Mouse (Mus musculus) ES-E14 (cell line): Measurements from ENCODE around the gene Slc41a2. TPM values are rescaled to one million over a fixed set of nuclear protein-coding genes. Genes with fewer than 3 reads are reported as not detected.

ENCODE experiments used
- DNase-seq: peaks from one replicate; pipeline ENCODE4 v3.0.0-alpha.2; 2013; ENCODE audit warnings: low read depth, low spot score
- H3K27ac ChIP-seq: 2 replicates; pipeline ENCODE4 v1.5.1; 2012; ENCODE audit warnings: low read depth, mild to moderate bottlenecking, low read length, moderate library complexity, mixed read lengths; ENCODE audit not compliant: poor library complexity, insufficient read depth, severe bottlenecking
- H3K36me3 ChIP-seq: 2 replicates; pipeline ENCODE4 v1.6.1; 2012; ENCODE audit warnings: mild to moderate bottlenecking, low read length, moderate library complexity, mixed read lengths; ENCODE audit not compliant: control insufficient read depth, poor library complexity, insufficient read depth, severe bottlenecking
- H3K4me1 ChIP-seq, 2 experiments: fragments of 150-350 bp in 1 of 2; sonication (generic) in 1 of 2; 2 replicates each; pipeline ENCODE4 v1.6.1; 2012; ENCODE audit warnings: low read length in 2 of 2, mild to moderate bottlenecking in 1 of 2, mixed read lengths in 1 of 2; ENCODE audit not compliant: control insufficient read depth in 2 of 2, insufficient read depth in 2 of 2, poor library complexity in 1 of 2
- H3K4me3 ChIP-seq, 2 experiments: fragments of 150-350 bp in 1 of 2; sonication (generic) in 1 of 2; 2 replicates each; pipeline ENCODE4 v1.5.1; 2012; ENCODE audit warnings: low read length in 2 of 2, low read depth in 1 of 2, mild to moderate bottlenecking in 1 of 2, mixed read lengths in 1 of 2; ENCODE audit not compliant: insufficient read depth in 1 of 2, poor library complexity in 1 of 2, severe bottlenecking in 1 of 2
- H3K9ac ChIP-seq: 2 replicates; pipeline ENCODE4 v1.6.1; 2012; ENCODE audit warnings: low read depth, mild to moderate bottlenecking, low read length, mixed read lengths; ENCODE audit not compliant: poor library complexity, insufficient read depth, severe bottlenecking
- H3K9me3 ChIP-seq: fragments of 150-350 bp; sonication (generic); 2 replicates; pipeline ENCODE4 v1.6.1; 2012; ENCODE audit warnings: low read depth, mild to moderate bottlenecking, low read length; ENCODE audit not compliant: control insufficient read depth, insufficient read depth
- CHD2 ChIP-seq: IDR thresholded peaks from 2 replicates; pipeline ENCODE4 v1.6.1; 2014; ENCODE audit warnings: mild to moderate bottlenecking, low read depth, low read length, inconsistent platforms
- HCFC1 ChIP-seq: IDR thresholded peaks from 2 replicates; pipeline ENCODE4 v1.6.1; 2012; ENCODE audit warnings: low read length, inconsistent platforms, borderline replicate concordance; ENCODE audit not compliant: insufficient read depth
- MAFK ChIP-seq: IDR thresholded peaks from 2 replicates; pipeline ENCODE4 v1.6.1; 2014; ENCODE audit warnings: mild to moderate bottlenecking, low read depth, low read length, inconsistent platforms; ENCODE audit not compliant: insufficient read depth
- ZC3H11A ChIP-seq: IDR thresholded peaks from 2 replicates; pipeline ENCODE4 v1.6.1; 2012; ENCODE audit warnings: low read depth, mild to moderate bottlenecking, inconsistent platforms, low read length, borderline replicate concordance
- ZNF384 ChIP-seq: IDR thresholded peaks from 2 replicates; pipeline ENCODE4 v1.6.1; 2012; ENCODE audit warnings: low read depth, low read length, inconsistent platforms
- in situ Hi-C, 2 experiments: fragments of 600-800 bp; cut with MboI; formaldehyde crosslinking; loops; one replicate each; pipeline ENCODE4 v1.15.1; 2025; ENCODE audit warnings: low sequenced_read_pairs in 2 of 2, inconsistent platforms in 1 of 2; ENCODE audit not compliant: unreplicated experiment in 2 of 2
- total RNA-seq: library from RNA; depleted of rRNA; stranded (reverse); fragments of 300-350 nt; gene quantifications from 2 replicates; pipeline ENCODE4 v1.2.3, GENCODE M21; 2012

Gene Slc41a2
- total RNA-seq, 1 experiment = 1.1 TPM

DNA sequence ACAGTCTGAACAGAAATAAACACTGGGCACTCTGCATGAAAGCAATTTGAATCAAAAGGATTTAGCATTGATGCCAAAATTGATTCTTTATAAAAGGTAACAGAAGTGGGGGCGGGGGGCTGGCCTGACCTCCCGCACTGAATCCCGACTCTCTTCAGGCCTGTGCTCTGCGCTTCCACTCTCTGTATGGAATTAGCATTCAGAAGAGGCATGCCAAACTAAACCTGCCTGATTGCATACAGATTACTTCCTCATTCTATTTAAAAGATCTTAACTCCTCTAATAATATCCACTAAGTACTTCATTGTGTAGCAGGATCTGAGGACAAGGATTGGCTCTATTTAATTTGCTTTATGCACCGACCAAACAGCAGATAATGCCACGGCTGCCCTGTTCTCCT is 16.2 kb downstream of the Slc41a2 start:
- no peak for DNase-seq

DNA sequence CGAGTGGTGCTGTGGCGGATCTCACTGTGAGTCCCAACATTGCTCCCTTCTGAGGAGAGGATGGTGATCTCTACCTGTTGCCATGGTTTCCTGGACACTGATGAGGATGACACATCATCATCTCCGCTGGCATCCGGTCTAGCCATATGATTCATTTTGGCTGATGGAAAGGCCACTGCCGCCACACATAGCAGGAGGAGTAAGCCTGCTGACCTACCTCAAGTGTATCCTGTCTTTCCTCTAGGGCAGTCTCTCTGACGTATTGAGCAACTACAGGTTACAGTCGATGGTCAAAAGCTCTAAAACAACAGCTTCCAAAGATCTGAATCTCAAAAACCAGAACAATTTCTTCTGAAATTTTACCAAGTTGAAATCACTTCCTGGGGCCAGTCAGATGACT is 16.8 kb downstream of the Slc41a2 start:
- no peaks in the 10 kb centered on the region; a peak in 2 of 4 replicates for H3K4me1 ChIP-seq
- TF ChIP-seq ZC3H11A = no peak
- no peak for TF ChIP-seq HCFC1
- TF ChIP-seq MAFK = no peak

More for the DNA sequence above, 16.2 kb downstream of the Slc41a2 start:
- in situ Hi-C loops = no loop called here
- H3K36me3 ChIP-seq = no peaks in the 10 kb centered on the region
- TF ChIP-seq MAFK (no peak), ZC3H11A (no peak), ZNF384 (no peak), HCFC1 (no peak), CHD2 (no peak)
- no peaks in the 10 kb centered on the region; a peak in 2 of 4 replicates for H3K4me1 ChIP-seq
- no peak overlapping the region for H3K27ac ChIP-seq
- H3K9ac ChIP-seq = no peak overlapping the region
- no peaks in the 10 kb centered on the region for H3K9me3 ChIP-seq
- no peak overlapping the region for H3K4me3 ChIP-seq

DNA sequence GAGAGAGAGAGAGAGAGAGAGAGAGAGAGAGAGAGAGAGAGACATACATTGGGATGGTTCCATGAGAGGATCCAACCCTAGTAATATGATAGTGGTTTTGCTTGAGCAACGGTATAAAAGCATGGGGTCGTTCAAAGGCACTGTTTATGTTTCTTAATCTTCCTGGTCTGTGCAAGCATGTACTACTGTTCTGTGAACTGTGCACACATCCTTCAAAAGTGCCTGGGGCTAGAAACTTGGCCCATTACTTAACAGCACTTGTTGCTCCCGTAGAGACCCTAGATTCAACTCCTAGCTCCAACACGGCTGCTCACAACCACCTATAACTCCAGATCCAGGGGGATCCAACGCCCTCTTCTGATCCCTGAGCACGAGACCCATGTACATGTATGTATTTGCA is 17.3 kb downstream of the Slc41a2 start:
- H3K27ac ChIP-seq = no peak overlapping the region
- no peaks in the 10 kb centered on the region; a peak in 2 of 4 replicates for H3K4me1 ChIP-seq
- no peak overlapping the region for H3K4me3 ChIP-seq
- no peak for DNase-seq
- no peaks in the 10 kb centered on the region for H3K36me3 ChIP-seq
- H3K9ac ChIP-seq = no peak overlapping the region
- TF ChIP-seq CHD2 (no peak), ZNF384 (no peak), ZC3H11A (no peak), HCFC1 (no peak), MAFK (no peak)
- H3K9me3 ChIP-seq = no peaks in the 10 kb centered on the region
- in situ Hi-C loops = no loop called here

More for the DNA sequence above, 16.8 kb downstream of the Slc41a2 start:
- Histone ChIP-seq H3K4me3 (no peak overlapping the region), H3K36me3 (no peaks in the 10 kb centered on the region), H3K27ac (no peak overlapping the region), H3K9me3 (no peaks in the 10 kb centered on the region), H3K9ac (no peak overlapping the region)
- no peak for DNase-seq
- in situ Hi-C loops = no loop called here

DNA sequence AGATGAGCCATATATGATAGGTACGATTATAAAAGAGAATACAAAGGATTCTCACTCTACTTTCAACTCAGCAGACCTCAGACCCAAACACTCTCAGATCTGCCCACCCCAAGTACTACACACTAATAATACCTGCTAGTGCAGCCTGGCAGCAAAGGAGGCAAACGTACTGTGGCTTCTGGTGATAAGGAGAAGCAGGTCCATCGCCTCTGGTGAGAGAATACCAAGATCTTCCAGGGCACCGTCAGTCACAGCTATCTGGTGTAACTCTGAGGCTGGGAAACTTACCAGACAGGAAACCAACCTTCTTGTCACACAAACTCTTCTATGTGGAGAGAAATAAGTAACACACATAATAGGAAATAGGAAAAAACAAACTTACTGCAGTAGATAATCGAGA is 24.6 kb downstream of the Slc41a2 start:
- H3K9me3 ChIP-seq = no peaks in the 10 kb centered on the region
- H3K27ac ChIP-seq = no peak overlapping the region
- no peaks in the 10 kb centered on the region for H3K4me1 ChIP-seq
- no peak overlapping the region for H3K9ac ChIP-seq
- H3K36me3 ChIP-seq = no peaks in the 10 kb centered on the region
- TF ChIP-seq HCFC1 (no peak), ZC3H11A (no peak), ZNF384 (no peak), MAFK (no peak), CHD2 (no peak)
- DNase-seq = no peak
- in situ Hi-C loops = no loop called here
- no peak overlapping the region for H3K4me3 ChIP-seq

DNA sequence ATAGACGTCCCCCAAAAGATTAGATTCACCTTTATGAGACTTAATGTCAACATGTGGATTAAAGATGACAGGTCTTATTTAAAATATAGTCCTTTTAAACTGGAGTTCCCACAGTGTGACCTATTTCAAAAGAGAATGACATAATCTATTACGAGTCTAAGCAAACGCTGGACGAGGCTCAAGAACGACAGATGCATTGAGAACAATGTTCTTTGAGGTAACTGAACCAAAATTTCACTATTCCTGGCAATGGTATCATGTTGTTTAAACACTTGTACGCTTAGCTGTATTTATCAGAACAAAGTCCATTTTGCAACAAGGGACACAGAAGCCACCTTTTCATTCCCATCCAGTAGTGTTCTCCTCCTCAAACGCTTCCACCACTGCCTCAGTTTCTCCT is 27.3 kb downstream of the Slc41a2 start:
- Histone ChIP-seq H3K4me3 (no peak overlapping the region), H3K27ac (no peak overlapping the region), H3K9me3 (no peaks in the 10 kb centered on the region), H3K9ac (no peak overlapping the region), H3K36me3 (no peaks in the 10 kb centered on the region), H3K4me1 (no peaks in the 10 kb centered on the region)
- TF ChIP-seq ZNF384 (no peak), MAFK (no peak), HCFC1 (no peak)
- in situ Hi-C loops = no loop called here
- DNase-seq = no peak
